Mouse (Mus musculus) forebrain, embryonic 14.5 days (tissue): Measurements from ENCODE around the gene Cnksr1. TPM values are rescaled to one million over a fixed set of nuclear protein-coding genes. Genes with fewer than 3 reads are reported as not detected.
"Not testable (repeated sequence)": the region's sequence is repeated elsewhere in the genome, so short reads cannot be mapped to it uniquely, and the experiment has no call there.

Source experiments
- ATAC-seq: fragments of 200-750 bp; cut with Nextera tagmentation; 2 replicates; pipeline ENCODE4 v1.8.0; 2017; ENCODE audit warnings: mild to moderate bottlenecking, moderate library complexity
- DNase-seq: peaks from one replicate; pipeline ENCODE4 v3.0.0-alpha.2; 2015; ENCODE audit warnings: low spot score
- H3K27ac ChIP-seq: fragments of 300-500 bp; sonication (generic); 2 replicates; pipeline ENCODE4 v1.5.1; 2014; ENCODE audit warnings: low read depth, mild to moderate bottlenecking, control low read depth, low read length, moderate library complexity
- H3K27me3 ChIP-seq: fragments of 300-500 bp; sonication (generic); replicated peaks from 2 replicates; pipeline ENCODE4 v1.6.1; 2014; ENCODE audit warnings: low read length, control low read depth, mixed read lengths; ENCODE audit not compliant: control insufficient read depth, insufficient read depth
- H3K36me3 ChIP-seq: fragments of 300-500 bp; sonication (generic); 2 replicates; pipeline ENCODE4 v1.6.1; 2014; ENCODE audit warnings: low read length, control low read depth; ENCODE audit not compliant: control insufficient read depth, insufficient read depth
- H3K4me1 ChIP-seq: fragments of 300-500 bp; sonication (generic); 2 replicates; pipeline ENCODE4 v1.6.1; 2014; ENCODE audit warnings: antibody characterized with exemption, low read length, control low read depth; ENCODE audit not compliant: control insufficient read depth, insufficient read depth
- H3K4me2 ChIP-seq: fragments of 300-500 bp; sonication (generic); 2 replicates; pipeline ENCODE4 v1.6.1; 2014; ENCODE audit warnings: mild to moderate bottlenecking, control low read depth, low read length
- H3K4me3 ChIP-seq: fragments of 300-500 bp; sonication (generic); 2 replicates; pipeline ENCODE4 v1.5.1; 2014; ENCODE audit warnings: low read depth, low read length, control low read depth
- H3K9ac ChIP-seq: fragments of 300-500 bp; sonication (generic); 2 replicates; pipeline ENCODE4 v1.6.1; 2014; ENCODE audit warnings: mild to moderate bottlenecking, low read length, control low read depth, moderate library complexity
- H3K9me3 ChIP-seq: fragments of 300-500 bp; sonication (generic); replicated peaks from 2 replicates; pipeline ENCODE4 v1.6.1; 2016; ENCODE audit warnings: low read length, control low read depth, mixed read lengths; ENCODE audit not compliant: control insufficient read depth
- WGBS: fragments of 180-500 bp; shearing (Covaris S2); extraction: QIAGEN DNeasy Blood & Tissue Kit; methylation state at CpG from one replicate; pipeline ENCODE4 v1.1.7; 2014; 5-methylcytosine and 5-hydroxymethylcytosine counted together
- polyA plus RNA-seq: library from polyadenylated mRNA; unstranded; fragments of >200 nt; fragmentation: Nextera tagmentation; extraction: Ambion mirVana; gene quantifications from 2 replicates; pipeline ENCODE4 v1.2.1, GENCODE M21; 2014

Gene Cnksr1
- polyA plus RNA-seq, 1 experiment from 2014 or later, result not detected

- not testable (repeated sequence) for DNase-seq, H3K36me3 ChIP-seq, ATAC-seq, H3K27ac ChIP-seq, H3K9ac ChIP-seq, H3K4me1 ChIP-seq, H3K27me3 ChIP-seq, H3K4me3 ChIP-seq, H3K9me3 ChIP-seq, H3K4me2 ChIP-seq
These were observed 31.4 kb upstream of the Cnksr1 start for GRCm38 (mm10) chr4:134269622-134270021.

GRCm38 (mm10) chr4:134268102-134268655, 30.0 kb upstream of the Cnksr1 start:
- DNase-seq (no peak), ATAC-seq (no peak)
- no peak overlapping the region for H3K4me3 ChIP-seq
- H3K9me3 ChIP-seq, result no peaks in the 10 kb centered on the region
- H3K4me2 ChIP-seq, result no peak overlapping the region
- no peak overlapping the region for H3K9ac ChIP-seq
- WGBS, result 86% methylated on average over 19 of the region's 19 CpGs
- H3K27me3 ChIP-seq, result no peaks in the 10 kb centered on the region
- no peaks in the 10 kb centered on the region for H3K36me3 ChIP-seq
- H3K27ac ChIP-seq, result no peak overlapping the region
- H3K4me1 ChIP-seq, result no peaks in the 10 kb centered on the region

- no peak overlapping the region for H3K4me3 ChIP-seq
- no peak for ATAC-seq
- H3K9me3 ChIP-seq, result no peaks in the 10 kb centered on the region
- 69% methylated on average over 9 of the region's 9 CpGs for WGBS
- no peaks in the 10 kb centered on the region for H3K36me3 ChIP-seq
- no peaks in the 10 kb centered on the region for H3K4me1 ChIP-seq
- no peak for DNase-seq
- H3K9ac ChIP-seq, result no peak overlapping the region
- no peak overlapping the region for H3K4me2 ChIP-seq
- H3K27me3 ChIP-seq, result no peaks in the 10 kb centered on the region
- no peak overlapping the region for H3K27ac ChIP-seq
These were observed 27.8 kb upstream of the Cnksr1 start for GRCm38 (mm10) chr4:134265860-134266585.

DNA sequence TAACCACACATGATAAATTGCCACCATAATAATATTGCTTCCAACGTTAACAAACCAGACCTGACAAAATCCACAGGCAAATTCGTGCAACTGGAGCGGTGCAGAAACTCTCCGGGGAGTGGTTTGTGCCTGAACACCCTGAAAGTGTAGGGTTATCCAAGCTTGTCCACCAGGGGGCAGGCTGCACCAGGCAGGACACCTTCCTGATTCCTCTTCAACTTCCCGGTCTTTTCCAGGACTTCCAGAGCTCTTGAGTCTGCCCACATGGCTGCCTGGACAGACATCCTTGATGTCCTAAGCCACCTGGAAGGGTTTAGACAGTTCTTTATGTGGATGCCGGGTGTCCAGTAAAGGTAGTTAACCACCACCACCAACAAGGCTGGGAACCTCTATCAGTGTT, 25.0 kb upstream of the Cnksr1 start:
- ATAC-seq (no peak), DNase-seq (peak; percentile 47)
- no peaks in the 10 kb centered on the region for H3K27me3 ChIP-seq
- no peaks in the 10 kb centered on the region for H3K9me3 ChIP-seq
- H3K4me2 ChIP-seq, result no peak overlapping the region
- no peak overlapping the region for H3K27ac ChIP-seq
- WGBS, result 36% methylated on average over 6 of the region's 6 CpGs
- H3K4me3 ChIP-seq, result no peak overlapping the region
- no peak overlapping the region for H3K9ac ChIP-seq
- no peaks in the 10 kb centered on the region for H3K36me3 ChIP-seq
- no peaks in the 10 kb centered on the region for H3K4me1 ChIP-seq

GRCm38 (mm10) chr4:134258354-134258753, 20.2 kb upstream of the Cnksr1 start:
- Histone ChIP-seq H3K4me2 (no peak overlapping the region), H3K36me3 (no peaks in the 10 kb centered on the region), H3K27ac (no peak overlapping the region), H3K27me3 (peaks cover 21% of the 10 kb centered on the region), H3K9me3 (no peaks in the 10 kb centered on the region), H3K9ac (no peak overlapping the region), H3K4me1 (peaks cover 3% of the 10 kb centered on the region), H3K4me3 (no peak overlapping the region)
- ATAC-seq (no peak), DNase-seq (no peak)
- WGBS, result 64% methylated on average over 11 of the region's 11 CpGs

GRCm38 (mm10) chr4:134257198-134258009, 19.2 kb upstream of the Cnksr1 start:
- WGBS, result 8% methylated on average over 11 of the region's 11 CpGs
- H3K36me3 ChIP-seq, result no peaks in the 10 kb centered on the region
- H3K27me3 ChIP-seq, result peaks cover 30% of the 10 kb centered on the region
- H3K9ac ChIP-seq, result no peak overlapping the region
- no peak overlapping the region for H3K4me3 ChIP-seq
- H3K9me3 ChIP-seq, result no peaks in the 10 kb centered on the region
- H3K27ac ChIP-seq, result no peak overlapping the region
- ATAC-seq (no peak), DNase-seq (no peak)
- H3K4me1 ChIP-seq, result peaks cover 3% of the 10 kb centered on the region
- no peak overlapping the region for H3K4me2 ChIP-seq

DNA sequence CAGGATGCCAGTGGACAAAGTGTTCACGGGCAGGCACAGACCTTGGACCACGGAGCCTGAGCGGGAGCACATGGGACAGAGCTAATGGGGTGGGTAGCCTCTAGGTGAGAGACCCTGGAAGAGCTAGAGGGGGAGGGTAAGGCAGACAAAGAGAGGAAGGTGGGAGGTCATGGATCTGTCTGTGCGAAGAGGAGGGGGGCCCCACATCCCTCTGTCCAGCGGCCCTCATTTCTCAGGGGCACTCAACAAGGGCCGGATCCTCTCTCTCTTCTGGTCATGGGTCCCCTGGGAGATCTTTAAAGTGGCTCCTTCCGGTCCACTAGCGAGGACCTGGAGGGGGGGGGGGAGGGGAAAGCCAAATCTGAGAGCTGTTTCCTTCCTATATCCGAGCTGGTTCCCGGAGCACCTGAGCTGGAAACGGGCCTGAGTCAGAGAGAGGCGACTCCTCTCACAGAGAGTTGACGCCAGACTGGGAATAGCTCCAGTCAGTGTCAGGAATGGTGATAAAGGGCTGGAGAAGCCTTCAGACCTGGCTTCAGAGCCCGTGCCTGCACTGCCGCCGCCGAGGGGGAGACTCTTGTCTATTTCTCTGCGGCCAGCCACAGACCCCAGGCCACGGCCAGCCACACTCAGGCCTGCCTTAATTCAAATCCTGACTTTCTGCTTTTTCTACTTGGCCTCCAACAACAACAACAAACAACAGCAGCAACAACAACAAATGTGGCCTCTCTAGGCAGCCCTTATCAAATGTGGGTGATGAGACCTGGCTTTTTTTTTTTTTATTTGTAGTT, 18.4 kb upstream of the Cnksr1 start:
- Histone ChIP-seq H3K4me2 (no peak overlapping the region), H3K4me1 (peaks cover 3% of the 10 kb centered on the region), H3K9me3 (no peaks in the 10 kb centered on the region), H3K4me3 (no peak overlapping the region), H3K9ac (0 out of 2 replicates have a peak overlapping the region, but pooled peaks have one; percentile 8), H3K27ac (no peak overlapping the region), H3K27me3 (peaks cover 38% of the 10 kb centered on the region), H3K36me3 (no peaks in the 10 kb centered on the region)
- ATAC-seq (no peak), DNase-seq (no peak)
- 19% methylated on average over 17 of the region's 19 CpGs for WGBS

DNA sequence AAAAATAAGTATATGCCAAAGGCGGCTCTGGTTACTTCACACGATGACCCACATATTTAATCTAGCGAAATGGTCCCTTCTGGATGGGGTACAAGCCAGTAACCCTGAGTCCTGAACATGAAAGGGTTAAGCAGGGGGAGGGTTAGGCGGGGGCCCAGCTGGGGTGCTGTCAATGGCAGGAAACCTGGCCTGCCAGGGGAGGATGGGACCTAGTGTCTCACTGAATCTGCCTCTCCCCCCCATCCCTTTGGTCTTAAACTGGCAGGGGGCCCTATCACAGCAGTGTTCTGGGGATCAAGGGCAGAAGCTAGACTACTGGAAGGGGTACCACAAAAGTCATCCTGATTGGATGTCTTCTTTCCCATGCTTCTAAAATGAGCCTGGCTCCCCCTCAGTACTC, 17.7 kb upstream of the Cnksr1 start:
- H3K4me1 ChIP-seq, result peaks cover 7% of the 10 kb centered on the region
- H3K9me3 ChIP-seq, result no peaks in the 10 kb centered on the region
- no peak overlapping the region for H3K27ac ChIP-seq
- no peaks in the 10 kb centered on the region for H3K36me3 ChIP-seq
- no peak overlapping the region for H3K9ac ChIP-seq
- no peak overlapping the region for H3K4me2 ChIP-seq
- no peak overlapping the region for H3K4me3 ChIP-seq
- no peak for ATAC-seq
- no peak for DNase-seq
- WGBS, result 31% methylated on average over 4 of the region's 4 CpGs
- peaks cover 45% of the 10 kb centered on the region for H3K27me3 ChIP-seq
